Mouse (Mus musculus) left cerebral cortex, adult 2 months (tissue): ENCODE measurements around the gene Slc35g1. TPM values are rescaled to one million over a fixed set of nuclear protein-coding genes. Genes with fewer than 3 reads are reported as not detected.
A peak's percentile ranks its signal among the peaks of the same experiment; 100 is the strongest.
"Not testable (repeated sequence)": the region's sequence is repeated elsewhere in the genome, so short reads cannot be mapped to it uniquely, and the experiment has no call there.

ENCODE experiments used
- DNase-seq, 2 experiments: peaks; one replicate each; pipeline ENCODE4 v3.0.0; 2021 to 2022; ENCODE audit warnings: low spot score in 2 of 2, mixed read lengths in 1 of 2; ENCODE audit errors: extremely low spot score in 1 of 2
- H3K27ac ChIP-seq: fragments of 200-600 bp; 2 replicates; pipeline ENCODE4 v1.8.1; 2022
- H3K4me3 ChIP-seq: fragments of 200-600 bp; 2 replicates; pipeline ENCODE4 v1.8.1; 2022
- CTCF ChIP-seq: fragments of 200-600 bp; IDR thresholded peaks from 2 replicates; pipeline ENCODE4 v1.8.1; 2022; ENCODE audit warnings: antibody characterized with exemption, mild to moderate bottlenecking, moderate library complexity
- intact Hi-C: fragments of 180-260 bp; cut with DNase I; formaldehyde crosslinking; loops from one replicate; pipeline ENCODE4 v1.15.1; 2025
- total RNA-seq, 2 experiments: library from RNA; stranded (reverse); gene quantifications; 2 replicates each; pipeline ENCODE4 v1.2.3; 2021

The Slc35g1 gene
- total RNA-seq, 2 experiments from 2014 or later = 1.6 to 2.3 TPM

GRCm38 (mm10) chr19:38359287-38359686, 36.5 kb upstream of the Slc35g1 start:
- no peak for TF ChIP-seq CTCF
- no peak for DNase-seq
- intact Hi-C loops = loop anchor here (10.0 kb wide), 1 partner anchor 284 kb away; no protein-coding TSS in a partner anchor
- Histone ChIP-seq H3K4me3 (no peak overlapping the region), H3K27ac (no peak overlapping the region)

- no peak for TF ChIP-seq CTCF
- DNase-seq = no peak
- Histone ChIP-seq H3K27ac (no peak overlapping the region), H3K4me3 (no peak overlapping the region)
- intact Hi-C loops = no loop called here
Measured at GRCm38 (mm10) chr19:38361850-38362249, 33.9 kb upstream of the Slc35g1 start.

GRCm38 (mm10) chr19:38363358-38363757, 32.4 kb upstream of the Slc35g1 start:
- intact Hi-C loops = no loop called here
- Histone ChIP-seq H3K27ac (no peak overlapping the region), H3K4me3 (no peak overlapping the region)
- TF ChIP-seq CTCF = no peak
- DNase-seq = no peak

GRCm38 (mm10) chr19:38363879-38364659, 31.7 kb upstream of the Slc35g1 start:
- no peak overlapping the region for H3K4me3 ChIP-seq
- TF ChIP-seq CTCF = no peak
- H3K27ac ChIP-seq = no peak overlapping the region
- DNase-seq = no peak
- intact Hi-C loops = no loop called here

DNA sequence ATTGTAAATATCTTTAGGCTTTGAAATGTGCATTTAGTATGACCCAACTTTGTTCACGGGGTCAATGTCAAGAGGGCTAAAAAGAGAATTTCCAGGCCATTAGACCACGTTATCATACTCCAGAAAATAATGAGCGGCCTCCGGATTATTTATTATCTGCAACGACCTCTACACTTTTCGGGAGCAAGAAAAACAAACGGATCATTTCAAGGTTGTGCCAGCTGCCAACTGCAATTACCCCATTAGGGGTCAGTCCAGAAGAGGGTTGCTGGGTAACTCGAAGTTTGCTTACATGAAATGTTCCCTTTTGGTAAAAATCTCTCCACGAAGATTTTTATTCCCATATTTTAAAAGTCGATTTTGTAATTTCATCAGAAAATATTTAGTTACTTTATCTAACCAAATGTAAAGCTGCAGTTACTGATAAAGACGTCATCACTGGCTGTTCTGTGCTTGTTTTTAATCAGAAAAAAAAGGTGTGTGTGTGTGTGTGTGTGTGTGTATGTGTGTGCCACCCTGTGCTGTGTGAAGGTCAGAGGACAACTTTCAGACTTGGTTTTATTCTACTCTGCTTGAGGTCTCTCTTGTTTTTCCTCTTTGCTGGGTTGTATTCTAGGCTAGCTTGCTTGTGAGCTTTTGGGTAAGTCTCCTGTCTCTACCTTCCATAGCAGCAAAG, 30.7 kb upstream of the Slc35g1 start:
- DNase-seq = no peak
- TF ChIP-seq CTCF = no peak
- H3K4me3 ChIP-seq = no peak overlapping the region
- no peak overlapping the region for H3K27ac ChIP-seq
- intact Hi-C loops = no loop called here

- DNase-seq = no peak
- no peak for TF ChIP-seq CTCF
- Histone ChIP-seq H3K4me3 (no peak overlapping the region), H3K27ac (no peak overlapping the region)
- intact Hi-C loops = no loop called here
Measured at GRCm38 (mm10) chr19:38372460-38373102, 23.2 kb upstream of the Slc35g1 start.

- intact Hi-C loops = no loop called here
- H3K27ac ChIP-seq = no peak overlapping the region
- H3K4me3 ChIP-seq = no peak overlapping the region
- TF ChIP-seq CTCF = no peak
- DNase-seq = no peak
Measured at GRCm38 (mm10) chr19:38373371-38373770, 22.4 kb upstream of the Slc35g1 start.

DNA sequence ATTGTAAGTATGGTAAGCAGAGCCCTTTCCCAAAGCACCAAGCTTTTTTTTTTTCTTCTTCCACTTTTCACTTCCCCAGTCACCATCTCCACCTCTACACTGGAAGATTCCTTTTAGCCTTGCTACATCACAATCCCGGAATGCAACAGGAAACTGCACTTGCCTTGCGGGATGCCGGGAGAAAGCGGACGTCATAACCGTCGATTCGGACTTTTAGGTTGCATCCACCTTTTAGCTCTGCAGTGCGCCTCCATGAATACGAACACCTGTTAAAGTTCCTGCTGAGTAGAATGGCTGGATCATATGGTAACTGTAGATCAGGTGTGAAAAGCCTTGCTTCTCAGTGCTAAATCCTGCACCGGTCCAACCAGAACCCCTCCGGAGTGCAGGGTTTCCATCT, 12.0 kb upstream of the Slc35g1 start:
- Histone ChIP-seq H3K4me3 (no peak overlapping the region), H3K27ac (no peak overlapping the region)
- intact Hi-C loops = no loop called here
- DNase-seq = no peak
- TF ChIP-seq CTCF = no peak

- H3K27ac ChIP-seq, DNase-seq, H3K4me3 ChIP-seq, intact Hi-C loops: not testable (repeated sequence)
Measured at GRCm38 (mm10) chr19:38387021-38387420, 8.8 kb upstream of the Slc35g1 start.

GRCm38 (mm10) chr19:38387835-38388234, 7.9 kb upstream of the Slc35g1 start:
- intact Hi-C loops = no loop called here
- no peak for TF ChIP-seq CTCF
- no peak overlapping the region for H3K4me3 ChIP-seq
- no peak overlapping the region for H3K27ac ChIP-seq
- no peak for DNase-seq

- intact Hi-C loops = no loop called here
- no peak for DNase-seq
- TF ChIP-seq CTCF = no peak
- H3K27ac ChIP-seq = no peak overlapping the region
- peak overlapping the region; percentile 59 for H3K4me3 ChIP-seq
Measured at GRCm38 (mm10) chr19:38396633-38396970, 822 bp downstream of the Slc35g1 start.

- H3K27ac ChIP-seq = no peak overlapping the region
- TF ChIP-seq CTCF = no peak
- intact Hi-C loops = no loop called here
- no peak for DNase-seq
- no peak overlapping the region for H3K4me3 ChIP-seq
Measured at GRCm38 (mm10) chr19:38397004-38397403, 1.2 kb downstream of the Slc35g1 start.
